Mouse (Mus musculus) kidney, adult 2 months (tissue): ENCODE measurements around the gene Ttll5.

Source experiments
- CTCF ChIP-seq: fragments of 200-500 bp; conservative IDR thresholded peaks from 2 replicates; pipeline ENCODE4 v1.5.1; 2011; ENCODE audit warnings: low read depth, mild to moderate bottlenecking, control low read depth, low read length, moderate library complexity, mixed read lengths; ENCODE audit not compliant: insufficient read depth, insufficient read length
- POLR2A ChIP-seq: fragments of 200-500 bp; IDR thresholded peaks from one replicate; pipeline ENCODE4 v1.6.1; 2011; ENCODE audit warnings: low read depth, low read length, control low read depth

- TF ChIP-seq CTCF (no peak), POLR2A (no peak)
Measured at GRCm38 (mm10) chr12:86000641-86001073, 176.2 kb downstream of the Ttll5 start.
